Comparison of ENCODE assay signal across 17 mouse cellular contexts in genomic region chr12:66708334-66708733, GRCm38 (mm10).
"Had no signal": no experiment of that assay in that cellular context is flagged by ENCODE, and none has a peak within 500 bp of the region (broad histone marks: within the 10 kb centered on the region; RNA-seq: fewer than 3 reads in every experiment).

No protein-coding gene starts in this region.

- H3K27me3 ChIP-seq: neural tube, embryonic 12.5 days; neural tube, embryonic 13.5 days; neural tube, embryonic 15.5 days; stomach, embryonic 15.5 days had no signal

- H3K4me3 ChIP-seq: neural tube, embryonic 12.5 days; neural tube, embryonic 13.5 days; neural tube, embryonic 15.5 days; stomach, embryonic 15.5 days had no signal

- H3K9me3 ChIP-seq: neural tube, embryonic 12.5 days; neural tube, embryonic 13.5 days; neural tube, embryonic 15.5 days; stomach, embryonic 15.5 days had no signal

- H3K4me1 ChIP-seq: neural tube, embryonic 12.5 days; neural tube, embryonic 13.5 days; neural tube, embryonic 15.5 days; stomach, embryonic 15.5 days had no signal

- H3K27ac ChIP-seq: neural tube, embryonic 12.5 days; neural tube, embryonic 13.5 days; neural tube, embryonic 15.5 days; stomach, embryonic 15.5 days; stomach, postnatal 0 days had no signal

- H3K4me2 ChIP-seq: neural tube, embryonic 12.5 days; neural tube, embryonic 13.5 days; neural tube, embryonic 15.5 days; stomach, embryonic 15.5 days had no signal

- H3K9ac ChIP-seq: neural tube, embryonic 12.5 days; neural tube, embryonic 13.5 days; neural tube, embryonic 15.5 days; stomach, embryonic 15.5 days had no signal

- DNase-seq: retina, postnatal 1 day; right cerebral cortex, adult 18-20 months; right cerebral cortex, postnatal 14 days; right cerebral cortex, postnatal 25 days; right cerebral cortex, postnatal 4 days; spleen, adult 18-20 months; thymus, adult 18-20 months; thymus, adult 2 months; thymus, postnatal 14 days; thymus, postnatal 25 days; thymus, postnatal 36 days; thymus, postnatal 4 days had no signal

- H3K36me3 ChIP-seq: neural tube, embryonic 12.5 days; neural tube, embryonic 13.5 days; neural tube, embryonic 15.5 days; stomach, embryonic 15.5 days had no signal
